Mouse (Mus musculus) cerebellum, adult 18-20 months (tissue): ENCODE measurements around the gene Myt1l.

Experiments used
- DNase-seq, 2 experiments: peaks; one replicate each; pipeline ENCODE4 v3.0.0; 2021

Myt1l gene

GRCm38 (mm10) chr12:29528031-29528771 is at the start of gene Myt1l:
Gene Myt1l, plus strand, starts transcription at chr12:29528384.
- DNase-seq: peak; percentile 47 to 71

DNA sequence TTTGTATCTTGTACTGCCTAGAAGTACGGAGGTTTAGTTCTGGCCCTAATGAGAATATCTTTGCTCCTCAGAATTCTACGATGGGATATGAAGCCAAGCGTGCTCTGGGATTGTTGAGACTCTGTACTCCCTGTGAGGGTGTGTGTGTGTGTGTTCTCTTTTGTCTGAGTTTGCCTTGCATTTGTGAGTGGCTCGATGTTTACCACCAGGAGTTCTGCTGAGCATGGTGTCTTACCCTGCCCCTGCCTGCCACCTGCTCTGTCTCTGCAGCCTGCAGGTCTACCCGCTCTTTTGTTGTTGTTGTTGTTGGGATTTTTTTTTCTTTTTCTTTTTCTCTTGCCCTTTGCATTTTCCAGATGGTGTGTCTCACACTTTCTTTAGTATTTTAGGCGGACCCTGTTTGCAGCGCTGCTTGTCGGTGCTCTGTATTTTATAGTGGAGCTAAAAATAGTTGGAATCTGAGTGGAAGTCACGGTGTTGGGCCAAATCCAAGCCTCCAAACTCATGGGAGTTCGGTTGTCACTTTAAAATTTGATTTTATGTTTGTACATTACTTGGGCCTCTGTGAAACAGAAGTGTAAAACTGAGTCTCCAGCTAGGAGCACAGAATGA is 41.7 kb upstream of the Myt1l start:
- DNase-seq: no peak

DNA sequence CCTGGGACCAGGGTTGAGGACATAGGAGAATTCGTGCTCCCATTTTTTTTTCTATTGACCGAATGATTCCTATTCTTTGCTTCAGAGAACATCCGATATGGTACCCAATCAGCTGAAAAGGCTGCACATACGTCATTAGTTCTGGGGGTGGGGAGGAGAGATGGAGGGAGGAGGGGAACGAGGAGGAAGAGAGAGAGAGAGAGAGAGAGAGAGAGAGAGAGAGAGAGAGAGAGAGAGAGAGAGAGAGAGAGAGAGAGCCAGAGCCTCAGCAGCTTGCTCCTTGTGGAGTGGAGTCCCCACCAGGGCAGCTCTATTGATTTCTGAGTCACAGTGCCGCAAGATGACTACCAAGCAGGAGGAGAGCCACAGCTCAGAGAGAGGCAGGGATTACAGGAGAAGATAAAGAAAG is 1.9 kb upstream of the Myt1l start:
- DNase-seq: peak; percentile 71 to 85

DNA sequence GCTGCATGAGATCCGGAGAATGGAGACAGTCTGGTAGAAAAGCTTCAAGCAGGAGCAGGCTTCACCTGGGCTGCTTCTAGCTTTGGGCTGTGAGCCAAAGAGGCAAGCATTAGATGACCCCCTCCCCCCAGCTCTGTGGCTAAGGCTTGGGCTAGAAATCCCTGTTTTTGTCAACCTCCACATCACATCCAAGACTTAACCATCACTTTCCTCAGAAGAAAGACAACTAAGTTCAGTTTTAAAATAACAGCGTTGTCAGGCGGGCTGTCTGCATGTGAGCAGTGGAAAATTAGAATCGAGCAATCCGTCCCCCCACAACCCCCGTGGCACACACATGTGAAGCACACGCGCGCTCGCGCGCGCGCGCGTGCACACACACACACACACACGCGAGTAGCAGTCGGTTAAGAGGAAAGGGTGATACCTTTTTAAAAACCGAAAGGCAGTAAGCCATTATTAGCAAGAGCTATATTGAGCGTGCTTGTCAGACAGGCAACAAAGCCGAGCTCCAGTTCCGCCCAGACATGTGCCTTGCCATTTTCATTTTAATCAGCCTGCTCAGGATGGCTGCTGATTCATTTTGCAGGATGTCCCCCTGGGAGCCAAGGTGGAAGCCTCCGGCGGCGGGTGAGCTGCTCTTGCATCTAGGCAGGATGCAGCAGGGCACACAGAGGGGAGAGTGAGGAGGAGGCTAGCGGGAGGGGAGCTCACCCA is 979 bp upstream of the Myt1l start:
- peak; percentile 84 for DNase-seq

GRCm38 (mm10) chr12:29530241-29530725 is 2.1 kb downstream of the Myt1l start:
- peak; percentile 53 to 66 for DNase-seq

GRCm38 (mm10) chr12:29530823-29531222 is 2.6 kb downstream of the Myt1l start:
- DNase-seq: no peak

GRCm38 (mm10) chr12:29533071-29533876 is 5.1 kb downstream of the Myt1l start:
- peak; percentile 74 for DNase-seq

GRCm38 (mm10) chr12:29534326-29534725 is 6.1 kb downstream of the Myt1l start:
- DNase-seq: peak; percentile 34 to 65

DNA sequence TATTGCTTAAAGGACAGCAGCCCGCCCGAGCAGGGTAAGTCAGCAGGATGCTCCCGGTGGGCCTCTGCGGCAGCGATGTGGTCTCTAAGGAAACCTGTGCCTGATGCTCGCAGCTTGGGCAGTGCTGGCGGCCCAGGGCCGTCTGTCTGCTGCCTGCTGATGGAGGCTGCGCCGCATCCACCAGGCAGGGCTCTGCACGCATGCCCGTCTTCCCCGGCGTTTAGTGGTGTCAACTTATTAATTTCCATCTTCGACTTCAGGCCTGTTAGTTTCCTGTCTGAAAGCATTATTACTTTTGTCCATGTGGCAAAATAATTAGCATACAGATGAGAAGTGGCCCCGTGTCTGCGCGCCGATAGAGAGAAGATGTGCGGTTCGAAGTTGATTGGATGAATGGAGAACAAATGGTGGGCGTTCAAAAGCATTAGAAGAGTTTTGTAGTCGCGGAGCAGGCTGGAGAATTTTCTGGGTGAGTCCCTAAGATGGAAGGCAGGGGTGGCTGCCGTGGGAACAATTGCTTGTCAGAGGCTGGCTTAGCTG is 6.6 kb downstream of the Myt1l start:
- DNase-seq: peak; percentile 68 to 78

- peak; percentile 63 to 66 for DNase-seq
Measured at GRCm38 (mm10) chr12:29537916-29538315, 9.7 kb downstream of the Myt1l start.

- peak; percentile 63 to 65 for DNase-seq
Measured at GRCm38 (mm10) chr12:29538456-29538855, 10.3 kb downstream of the Myt1l start.

GRCm38 (mm10) chr12:29539106-29539505 is 10.9 kb downstream of the Myt1l start:
- no peak for DNase-seq

DNA sequence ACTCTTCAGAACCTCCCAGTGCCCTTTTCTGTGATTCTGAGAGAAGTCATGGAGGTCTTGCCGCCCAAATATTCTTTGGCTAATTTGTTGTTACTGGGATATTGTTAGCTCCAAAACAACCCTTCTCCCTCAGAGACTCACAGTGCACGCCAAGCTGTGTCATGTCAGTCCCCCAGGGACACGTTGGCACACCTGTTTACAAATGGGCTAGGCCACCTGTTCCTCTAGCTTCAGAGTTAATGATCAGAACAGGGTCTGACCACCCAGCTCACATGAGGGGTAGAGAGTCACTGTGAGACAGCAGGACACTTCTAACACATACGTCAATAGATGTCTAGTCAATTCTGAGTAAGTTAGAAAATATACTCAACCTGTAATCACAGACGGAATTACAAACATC is 12.6 kb downstream of the Myt1l start:
- no peak for DNase-seq

DNA sequence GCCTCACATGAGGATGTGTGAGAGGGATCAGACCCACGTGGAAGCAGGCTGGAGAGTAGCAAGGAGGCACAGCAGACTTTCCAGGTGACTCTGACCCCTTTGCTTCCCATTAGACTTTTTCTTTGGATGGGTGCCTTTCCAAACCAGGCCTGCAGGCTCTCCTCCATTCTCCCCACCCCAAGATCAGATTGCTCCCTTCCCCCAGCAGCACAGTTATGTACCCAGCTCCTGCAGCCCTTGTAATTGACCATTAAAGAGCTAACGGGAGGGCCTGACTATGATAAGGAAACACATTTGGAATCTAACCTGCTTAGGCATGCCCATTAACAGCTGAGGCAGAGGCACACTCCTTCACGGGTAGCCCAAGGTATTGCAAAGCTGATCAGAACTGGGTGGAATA is 17.9 kb downstream of the Myt1l start:
- no peak for DNase-seq

DNA sequence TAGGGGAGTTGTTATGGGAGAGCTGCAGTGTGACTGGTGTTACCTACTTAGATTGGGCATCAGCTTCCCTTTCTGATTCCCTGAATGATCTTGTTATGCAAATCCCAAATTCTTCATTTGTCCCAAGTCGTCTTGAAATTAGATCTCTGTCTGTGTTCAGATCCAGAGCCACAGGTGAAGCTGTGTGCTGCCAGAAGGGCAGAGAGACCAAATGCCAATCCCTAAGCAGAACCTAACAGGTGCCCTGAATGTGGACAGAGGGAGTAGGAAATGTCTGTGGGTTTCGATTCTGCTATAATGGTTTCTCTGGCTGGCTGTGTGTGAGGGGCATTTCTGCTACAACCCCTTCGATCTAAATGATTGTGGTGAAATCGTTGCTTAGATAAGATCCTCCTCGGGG is 18.9 kb downstream of the Myt1l start:
- DNase-seq: peak; percentile 44 to 55

GRCm38 (mm10) chr12:29547755-29548154 is 19.6 kb downstream of the Myt1l start:
- DNase-seq: peak; percentile 77 to 89

DNA sequence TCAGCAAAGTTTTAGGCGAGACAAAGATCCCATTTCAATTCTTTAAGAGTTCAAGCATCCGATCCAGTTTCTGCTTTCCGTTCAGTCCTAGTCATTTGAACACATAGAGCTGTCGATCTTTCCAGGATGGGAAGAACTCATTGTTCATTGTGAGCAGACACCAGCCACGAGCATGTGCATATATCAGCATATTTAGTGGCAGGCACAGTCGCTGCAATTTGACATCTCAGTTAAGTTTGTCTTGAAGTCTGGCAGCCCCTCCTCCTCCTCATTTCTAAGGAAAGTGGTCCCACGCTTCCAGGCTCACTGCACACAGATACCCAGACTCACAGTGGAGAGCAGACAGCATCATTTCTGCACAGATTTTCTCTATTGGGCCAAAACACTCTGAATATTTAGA is 25.0 kb downstream of the Myt1l start:
- DNase-seq: no peak

- no peak for DNase-seq
Measured at GRCm38 (mm10) chr12:29555718-29556117, 27.5 kb downstream of the Myt1l start.

- DNase-seq: no peak
Measured at GRCm38 (mm10) chr12:29556408-29556807, 28.2 kb downstream of the Myt1l start.

DNA sequence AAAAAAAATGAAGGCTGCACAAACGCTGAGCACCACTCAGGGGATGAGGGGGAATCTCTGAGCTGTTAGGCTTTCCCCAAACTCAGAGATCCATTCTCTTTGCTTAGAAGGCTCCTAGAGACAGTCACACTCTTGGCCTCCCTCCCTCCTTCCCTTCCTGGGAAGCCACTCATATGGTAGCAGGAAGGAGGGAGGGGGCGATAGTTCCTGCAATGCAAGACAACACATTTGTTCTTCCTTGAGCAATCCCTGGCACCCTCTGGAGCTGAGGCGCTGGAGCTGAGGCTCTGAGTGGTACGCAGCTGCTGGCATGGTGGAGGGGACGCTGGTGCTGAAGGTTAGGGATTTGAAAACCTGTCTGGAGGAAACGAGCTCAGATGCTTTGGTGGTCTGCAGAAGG is 28.7 kb downstream of the Myt1l start:
- DNase-seq: no peak

- DNase-seq: no peak
Measured at GRCm38 (mm10) chr12:29559769-29560168, 31.6 kb downstream of the Myt1l start.

DNA sequence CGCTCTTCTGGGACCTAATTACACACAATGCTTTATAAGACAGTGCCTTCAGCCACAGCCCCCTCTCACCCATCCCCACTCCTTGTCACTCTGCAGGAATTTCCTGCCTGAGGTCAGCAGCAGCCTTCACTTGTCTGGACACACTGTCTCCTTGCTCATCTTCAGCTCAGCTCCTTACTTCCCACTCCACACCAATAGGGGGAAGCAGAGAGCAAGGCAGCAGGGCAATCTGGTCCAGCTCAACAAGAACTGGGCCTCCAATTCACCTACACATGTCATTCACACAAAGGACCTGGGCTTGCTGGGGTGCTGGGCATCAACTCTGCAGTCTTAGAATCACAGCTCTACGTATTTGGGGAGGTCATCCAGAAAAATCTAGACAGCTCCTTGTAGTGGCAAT is 33.0 kb downstream of the Myt1l start:
- DNase-seq: peak in 1 of 2 experiments; percentile 35

GRCm38 (mm10) chr12:29569311-29569710 is 41.1 kb downstream of the Myt1l start:
- no peak for DNase-seq
